Mouse (Mus musculus): ENCODE measurements at regions not wholly inside any gene's neighbourhood (a gene's known extent, or its start where the extent isn't known, plus 50 kb on each side); places are given as distances from the start of the nearest gene placed in this dataset.

DNA sequence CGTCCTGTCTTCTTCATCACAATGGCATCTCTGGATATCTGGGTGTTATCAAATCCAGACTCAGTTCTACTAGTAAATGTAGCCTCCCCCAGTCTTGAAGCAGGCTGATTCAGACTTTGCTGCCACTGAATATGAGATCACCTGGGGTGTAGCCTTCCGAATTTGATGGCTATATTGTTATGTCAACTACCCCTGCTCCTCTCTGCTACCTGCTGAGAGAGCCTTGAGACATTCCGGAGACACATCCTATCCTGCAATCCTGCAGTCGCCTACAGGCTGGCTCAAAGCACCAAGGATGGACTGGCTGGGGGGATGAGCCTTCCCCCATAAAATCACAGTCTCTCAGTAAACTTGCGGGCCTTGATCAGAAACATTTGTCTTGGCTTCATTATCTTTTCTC is 655.4 kb upstream of the Nrsn1 start:
- no peaks in the 10 kb centered on the region for H3K9me3 ChIP-seq (replicated peaks; ENCODE audit: control insufficient read depth, insufficient read depth, low read length, poor library complexity, severe bottlenecking)
- no peaks in the 10 kb centered on the region for H3K36me3 ChIP-seq (ENCODE audit: control insufficient read depth, insufficient read depth, low read length, poor library complexity, severe bottlenecking)
- H3K9ac ChIP-seq (ENCODE audit: low read depth, poor library complexity, severe bottlenecking), result no peak overlapping the region
- TF ChIP-seq POLR2A (IDR thresholded peaks at IDR 0.05; ENCODE audit: insufficient read depth, low read length) (no peak), EP300 (IDR thresholded peaks at IDR 0.05; ENCODE audit: insufficient read depth, low read depth, low read length) (no peak), CTCF (IDR thresholded peaks at IDR 0.05; ENCODE audit: low read depth, low read length) (no peak)
- H3K4me3 ChIP-seq (ENCODE audit: low read depth, low read length), result no peak overlapping the region
- no peaks in the 10 kb centered on the region for H3K4me1 ChIP-seq (ENCODE audit: control insufficient read depth, insufficient read depth, low read length)
- no peak overlapping the region for H3K27ac ChIP-seq (ENCODE audit: insufficient read depth, low read length)
- no peaks in the 10 kb centered on the region for H3K27me3 ChIP-seq (ENCODE audit: control insufficient read depth, insufficient read depth, low read length, poor library complexity, severe bottlenecking)

DNA sequence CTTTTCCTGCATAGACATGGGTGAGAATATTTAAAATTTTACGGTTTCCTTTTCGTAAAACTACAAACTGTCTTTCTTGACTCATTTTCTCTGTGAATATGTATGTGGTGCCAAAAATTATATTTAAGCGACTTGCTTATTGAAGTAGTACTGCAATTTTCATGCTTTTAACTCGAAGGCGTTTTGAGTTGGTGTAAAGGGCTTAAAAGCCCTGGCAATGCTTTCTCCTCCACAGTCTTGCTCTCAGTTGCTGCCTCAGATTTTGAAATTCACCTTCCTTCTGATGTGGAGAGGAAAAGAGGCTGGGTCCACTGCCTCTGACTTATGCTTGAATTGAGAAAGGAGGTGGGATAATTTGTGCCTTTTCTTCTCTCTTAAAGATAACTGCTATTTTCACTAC is 629.6 kb upstream of the Nrsn1 start:
- H3K9ac ChIP-seq (ENCODE audit: low read depth, poor library complexity, severe bottlenecking), result no peak overlapping the region
- no peaks in the 10 kb centered on the region for H3K4me1 ChIP-seq (ENCODE audit: control insufficient read depth, insufficient read depth, low read length)
- no peak overlapping the region for H3K27ac ChIP-seq (ENCODE audit: insufficient read depth, low read length)
- TF ChIP-seq EP300 (IDR thresholded peaks at IDR 0.05; ENCODE audit: insufficient read depth, low read depth, low read length) (no peak), POLR2A (IDR thresholded peaks at IDR 0.05; ENCODE audit: insufficient read depth, low read length) (no peak), CTCF (IDR thresholded peaks at IDR 0.05; ENCODE audit: low read depth, low read length) (no peak)
- H3K36me3 ChIP-seq (ENCODE audit: control insufficient read depth, insufficient read depth, low read length, poor library complexity, severe bottlenecking), result no peaks in the 10 kb centered on the region
- H3K9me3 ChIP-seq (replicated peaks; ENCODE audit: control insufficient read depth, insufficient read depth, low read length, poor library complexity, severe bottlenecking), result no peaks in the 10 kb centered on the region
- no peak overlapping the region for H3K4me3 ChIP-seq (ENCODE audit: low read depth, low read length)
- H3K27me3 ChIP-seq (ENCODE audit: control insufficient read depth, insufficient read depth, low read length, poor library complexity, severe bottlenecking), result no peaks in the 10 kb centered on the region

DNA sequence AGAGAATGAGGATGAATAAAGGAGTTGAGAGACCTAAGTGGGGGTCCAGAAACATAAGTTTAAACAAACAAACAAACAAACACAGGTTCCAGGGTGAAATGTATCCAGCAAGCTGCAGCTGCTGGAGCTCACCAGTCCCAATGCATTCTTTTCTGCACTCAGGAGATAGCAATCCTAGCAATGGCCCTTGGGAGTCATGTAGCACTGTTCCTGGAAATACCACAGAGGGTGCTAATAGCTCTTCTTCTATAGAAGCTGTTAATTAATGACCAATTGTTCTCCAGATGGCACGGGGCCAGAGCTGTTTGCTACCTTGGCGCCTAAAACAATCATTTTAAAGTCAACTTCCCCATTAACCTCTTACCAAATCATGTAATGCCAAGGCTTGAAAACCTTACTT is 622.8 kb upstream of the Nrsn1 start:
- Histone ChIP-seq H3K36me3 (ENCODE audit: control insufficient read depth, insufficient read depth, low read length, poor library complexity, severe bottlenecking) (no peaks in the 10 kb centered on the region), H3K27me3 (ENCODE audit: control insufficient read depth, insufficient read depth, low read length, poor library complexity, severe bottlenecking) (no peaks in the 10 kb centered on the region), H3K9ac (ENCODE audit: low read depth, poor library complexity, severe bottlenecking) (no peak overlapping the region), H3K27ac (ENCODE audit: insufficient read depth, low read length) (no peak overlapping the region), H3K4me3 (ENCODE audit: low read depth, low read length) (no peak overlapping the region), H3K9me3 (replicated peaks; ENCODE audit: control insufficient read depth, insufficient read depth, low read length, poor library complexity, severe bottlenecking) (no peaks in the 10 kb centered on the region), H3K4me1 (ENCODE audit: control insufficient read depth, insufficient read depth, low read length) (no peaks in the 10 kb centered on the region)
- TF ChIP-seq EP300 (IDR thresholded peaks at IDR 0.05; ENCODE audit: insufficient read depth, low read depth, low read length) (no peak), CTCF (IDR thresholded peaks at IDR 0.05; ENCODE audit: low read depth, low read length) (no peak), POLR2A (IDR thresholded peaks at IDR 0.05; ENCODE audit: insufficient read depth, low read length) (no peak)

DNA sequence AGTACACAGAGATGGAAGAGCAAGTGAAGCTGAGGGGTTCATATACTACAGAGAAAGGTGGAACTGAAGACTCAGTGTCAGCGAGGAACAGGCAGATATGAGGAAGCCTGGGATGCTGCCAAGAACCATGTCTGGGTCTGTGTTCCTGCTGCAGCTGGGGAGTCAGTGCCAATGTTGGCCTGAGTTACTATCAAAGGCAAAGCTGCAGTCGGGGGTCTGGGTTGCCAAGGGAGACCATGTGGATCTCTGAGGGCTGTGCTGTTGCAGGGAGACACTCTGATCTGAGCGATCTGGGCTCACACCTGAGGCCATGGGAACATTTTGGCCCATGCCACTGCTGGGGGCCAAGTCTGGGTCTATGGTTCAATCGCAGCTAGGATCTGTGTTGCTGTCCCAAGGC is 612.5 kb upstream of the Nrsn1 start:
- no peaks in the 10 kb centered on the region for H3K27me3 ChIP-seq (ENCODE audit: control insufficient read depth, insufficient read depth, low read length, poor library complexity, severe bottlenecking)
- H3K9ac ChIP-seq (ENCODE audit: low read depth, poor library complexity, severe bottlenecking), result no peak overlapping the region
- H3K4me1 ChIP-seq (ENCODE audit: control insufficient read depth, insufficient read depth, low read length), result no peaks in the 10 kb centered on the region
- H3K9me3 ChIP-seq (replicated peaks; ENCODE audit: control insufficient read depth, insufficient read depth, low read length, poor library complexity, severe bottlenecking), result no peaks in the 10 kb centered on the region
- no peak for TF ChIP-seq POLR2A (IDR thresholded peaks at IDR 0.05; ENCODE audit: insufficient read depth, low read length)
- no peak for TF ChIP-seq CTCF (IDR thresholded peaks at IDR 0.05; ENCODE audit: low read depth, low read length)
- no peak for TF ChIP-seq EP300 (IDR thresholded peaks at IDR 0.05; ENCODE audit: insufficient read depth, low read depth, low read length)
- no peaks in the 10 kb centered on the region for H3K36me3 ChIP-seq (ENCODE audit: control insufficient read depth, insufficient read depth, low read length, poor library complexity, severe bottlenecking)
- no peak overlapping the region for H3K4me3 ChIP-seq (ENCODE audit: low read depth, low read length)
- no peak overlapping the region for H3K27ac ChIP-seq (ENCODE audit: insufficient read depth, low read length)

DNA sequence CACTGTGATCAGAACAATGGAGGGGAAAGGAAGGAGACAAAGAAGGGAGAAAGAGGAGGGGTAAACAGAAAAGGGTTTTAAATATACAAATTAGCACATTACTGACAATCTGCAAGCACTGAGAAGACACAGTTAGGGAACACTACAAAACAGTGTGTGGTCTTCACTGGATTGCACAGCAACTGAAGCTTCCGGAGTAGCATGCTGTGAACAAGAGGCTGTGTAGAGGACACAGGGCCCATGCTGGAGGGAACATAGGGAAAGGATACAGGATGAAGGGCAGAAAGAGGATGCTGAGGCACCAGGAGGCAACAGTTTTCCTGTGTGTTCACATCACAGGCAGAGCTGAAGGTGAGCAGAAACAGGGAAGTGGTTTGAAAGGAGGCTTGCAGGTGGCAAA is 598.6 kb upstream of the Nrsn1 start:
- Histone ChIP-seq H3K27me3 (ENCODE audit: control insufficient read depth, insufficient read depth, low read length, poor library complexity, severe bottlenecking) (no peaks in the 10 kb centered on the region), H3K36me3 (ENCODE audit: control insufficient read depth, insufficient read depth, low read length, poor library complexity, severe bottlenecking) (no peaks in the 10 kb centered on the region), H3K4me1 (ENCODE audit: control insufficient read depth, insufficient read depth, low read length) (no peaks in the 10 kb centered on the region), H3K27ac (ENCODE audit: insufficient read depth, low read length) (no peak overlapping the region), H3K9ac (ENCODE audit: low read depth, poor library complexity, severe bottlenecking) (no peak overlapping the region), H3K9me3 (replicated peaks; ENCODE audit: control insufficient read depth, insufficient read depth, low read length, poor library complexity, severe bottlenecking) (no peaks in the 10 kb centered on the region), H3K4me3 (ENCODE audit: low read depth, low read length) (no peak overlapping the region)
- TF ChIP-seq POLR2A (IDR thresholded peaks at IDR 0.05; ENCODE audit: insufficient read depth, low read length) (no peak), EP300 (IDR thresholded peaks at IDR 0.05; ENCODE audit: insufficient read depth, low read depth, low read length) (no peak)

DNA sequence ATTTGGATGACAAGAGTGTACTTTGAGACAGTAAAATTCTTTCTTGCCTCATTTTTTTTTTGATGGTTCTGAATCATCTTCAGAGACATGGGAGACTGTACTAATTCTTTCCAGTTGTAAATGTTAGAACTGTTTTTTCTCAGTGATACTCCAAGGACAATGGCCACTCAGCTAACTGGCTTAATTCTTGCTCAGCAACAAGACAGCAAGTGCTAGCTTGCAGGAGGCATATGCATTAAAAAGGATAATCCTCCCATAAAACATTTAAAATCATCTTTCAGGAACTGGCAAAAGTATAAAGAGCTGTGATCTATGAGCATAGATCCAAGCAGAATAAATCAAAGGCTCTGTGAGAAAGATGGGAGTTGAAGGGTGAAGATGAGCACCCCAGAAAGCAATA is 587.9 kb upstream of the Nrsn1 start:
- H3K9me3 ChIP-seq (replicated peaks; ENCODE audit: control insufficient read depth, insufficient read depth, low read length, poor library complexity, severe bottlenecking), result no peaks in the 10 kb centered on the region
- TF ChIP-seq CTCF (IDR thresholded peaks at IDR 0.05; ENCODE audit: low read depth, low read length) (no peak), EP300 (IDR thresholded peaks at IDR 0.05; ENCODE audit: insufficient read depth, low read depth, low read length) (no peak), POLR2A (IDR thresholded peaks at IDR 0.05; ENCODE audit: insufficient read depth, low read length) (no peak)
- H3K4me3 ChIP-seq (ENCODE audit: low read depth, low read length), result no peak overlapping the region

More for the DNA sequence above, 587.9 kb upstream of the Nrsn1 start:
- no peak overlapping the region for H3K9ac ChIP-seq (ENCODE audit: low read depth, poor library complexity, severe bottlenecking)
- no peak overlapping the region for H3K27ac ChIP-seq (ENCODE audit: insufficient read depth, low read length)
- no peaks in the 10 kb centered on the region for H3K27me3 ChIP-seq (ENCODE audit: control insufficient read depth, insufficient read depth, low read length, poor library complexity, severe bottlenecking)
- H3K4me1 ChIP-seq (ENCODE audit: control insufficient read depth, insufficient read depth, low read length), result no peaks in the 10 kb centered on the region
- no peaks in the 10 kb centered on the region for H3K36me3 ChIP-seq (ENCODE audit: control insufficient read depth, insufficient read depth, low read length, poor library complexity, severe bottlenecking)

Data from ES-Bruce4 (cell line).